Mouse (Mus musculus): Measurements from ENCODE around the gene Brd1. TPM values are rescaled to one million over a fixed set of nuclear protein-coding genes. Genes with fewer than 3 reads are reported as not detected.

Gene Brd1
- polyA plus RNA-seq, 1 experiment from 2014 or later = 29.0 TPM

GRCm38 (mm10) chr15:88704284-88704683 is 29.7 kb downstream of the Brd1 start:
- ATAC-seq (replicated peaks; ENCODE audit: low FRiP score) (no peak), DNase-seq (ENCODE audit: low spot score) (no peak)
- Histone ChIP-seq H3K9ac (ENCODE audit: low read length) (no peak overlapping the region), H3K27ac (ENCODE audit: low read depth, low read length) (no peak overlapping the region), H3K4me2 (ENCODE audit: low read depth, low read length, severe bottlenecking) (no peak overlapping the region), H3K9me3 (ENCODE audit: control insufficient read depth, low read length) (no peaks in the 10 kb centered on the region), H3K4me1 (replicated peaks; ENCODE audit: control insufficient read depth, insufficient read depth, low read length) (no peaks in the 10 kb centered on the region), H3K4me3 (ENCODE audit: low read depth, low read length) (no peak overlapping the region), H3K36me3 (ENCODE audit: control insufficient read depth, insufficient read depth, low read length) (peaks cover 18% of the 10 kb centered on the region), H3K27me3 (ENCODE audit: control insufficient read depth, insufficient read depth, low read length) (no peaks in the 10 kb centered on the region)
- WGBS = 77% methylated on average over 1 of the region's 1 CpGs

GRCm38 (mm10) chr15:88702501-88702900 is 31.5 kb downstream of the Brd1 start:
- Histone ChIP-seq H3K27ac (ENCODE audit: low read depth, low read length) (no peak overlapping the region), H3K4me1 (replicated peaks; ENCODE audit: control insufficient read depth, insufficient read depth, low read length) (no peaks in the 10 kb centered on the region), H3K9me3 (ENCODE audit: control insufficient read depth, low read length) (no peaks in the 10 kb centered on the region), H3K27me3 (ENCODE audit: control insufficient read depth, insufficient read depth, low read length) (no peaks in the 10 kb centered on the region), H3K4me2 (ENCODE audit: low read depth, low read length, severe bottlenecking) (no peak overlapping the region), H3K36me3 (ENCODE audit: control insufficient read depth, insufficient read depth, low read length) (peaks cover 18% of the 10 kb centered on the region), H3K4me3 (ENCODE audit: low read depth, low read length) (no peak overlapping the region), H3K9ac (ENCODE audit: low read length) (no peak overlapping the region)
- no peak for ATAC-seq (replicated peaks; ENCODE audit: low FRiP score)
- 59% methylated on average over 3 of the region's 3 CpGs for WGBS
- no peak for DNase-seq (ENCODE audit: low spot score)

- no peak overlapping the region for H3K9ac ChIP-seq (ENCODE audit: low read length)
- H3K9me3 ChIP-seq (ENCODE audit: control insufficient read depth, low read length) = no peaks in the 10 kb centered on the region
- H3K36me3 ChIP-seq (ENCODE audit: control insufficient read depth, insufficient read depth, low read length) = peaks cover 21% of the 10 kb centered on the region
- no peak for DNase-seq (ENCODE audit: low spot score)
- no peak for ATAC-seq (replicated peaks; ENCODE audit: low FRiP score)
- H3K27me3 ChIP-seq (ENCODE audit: control insufficient read depth, insufficient read depth, low read length) = no peaks in the 10 kb centered on the region
- H3K4me3 ChIP-seq (ENCODE audit: low read depth, low read length) = no peak overlapping the region
- no peak overlapping the region for H3K27ac ChIP-seq (ENCODE audit: low read depth, low read length)
- WGBS = 97% methylated on average over 18 of the region's 18 CpGs
- H3K4me2 ChIP-seq (ENCODE audit: low read depth, low read length, severe bottlenecking) = no peak overlapping the region
- H3K4me1 ChIP-seq (replicated peaks; ENCODE audit: control insufficient read depth, insufficient read depth, low read length) = no peaks in the 10 kb centered on the region
Measured at GRCm38 (mm10) chr15:88700759-88701158, 33.3 kb downstream of the Brd1 start.

GRCm38 (mm10) chr15:88699508-88699907 is 34.5 kb downstream of the Brd1 start:
- 94% methylated on average over 5 of the region's 5 CpGs for WGBS
- H3K27ac ChIP-seq (ENCODE audit: low read depth, low read length) = no peak overlapping the region
- ATAC-seq (replicated peaks; ENCODE audit: low FRiP score) (no peak), DNase-seq (ENCODE audit: low spot score) (no peak)
- no peak overlapping the region for H3K4me3 ChIP-seq (ENCODE audit: low read depth, low read length)
- H3K4me2 ChIP-seq (ENCODE audit: low read depth, low read length, severe bottlenecking) = no peak overlapping the region
- H3K9me3 ChIP-seq (ENCODE audit: control insufficient read depth, low read length) = no peaks in the 10 kb centered on the region
- no peaks in the 10 kb centered on the region for H3K27me3 ChIP-seq (ENCODE audit: control insufficient read depth, insufficient read depth, low read length)
- no peak overlapping the region for H3K9ac ChIP-seq (ENCODE audit: low read length)
- no peaks in the 10 kb centered on the region for H3K4me1 ChIP-seq (replicated peaks; ENCODE audit: control insufficient read depth, insufficient read depth, low read length)
- H3K36me3 ChIP-seq (ENCODE audit: control insufficient read depth, insufficient read depth, low read length) = peaks cover 25% of the 10 kb centered on the region

GRCm38 (mm10) chr15:88697586-88697985 is 36.4 kb downstream of the Brd1 start:
- Histone ChIP-seq H3K9me3 (ENCODE audit: control insufficient read depth, low read length) (no peaks in the 10 kb centered on the region), H3K27me3 (ENCODE audit: control insufficient read depth, insufficient read depth, low read length) (no peaks in the 10 kb centered on the region), H3K4me2 (ENCODE audit: low read depth, low read length, severe bottlenecking) (no peak overlapping the region), H3K4me1 (replicated peaks; ENCODE audit: control insufficient read depth, insufficient read depth, low read length) (no peaks in the 10 kb centered on the region), H3K4me3 (ENCODE audit: low read depth, low read length) (no peak overlapping the region), H3K9ac (ENCODE audit: low read length) (no peak overlapping the region), H3K36me3 (ENCODE audit: control insufficient read depth, insufficient read depth, low read length) (peaks cover 18% of the 10 kb centered on the region; the same call in 1 of the 2 replicates), H3K27ac (ENCODE audit: low read depth, low read length) (no peak overlapping the region)
- 94% methylated on average over 5 of the region's 5 CpGs for WGBS
- DNase-seq (ENCODE audit: low spot score) (no peak), ATAC-seq (replicated peaks; ENCODE audit: low FRiP score) (no peak)

GRCm38 (mm10) chr15:88696055-88696454 is 38.0 kb downstream of the Brd1 start:
- DNase-seq (ENCODE audit: low spot score) = no peak
- Histone ChIP-seq H3K36me3 (ENCODE audit: control insufficient read depth, insufficient read depth, low read length) (peaks cover 20% of the 10 kb centered on the region; the same call in 1 of the 2 replicates), H3K4me1 (replicated peaks; ENCODE audit: control insufficient read depth, insufficient read depth, low read length) (no peaks in the 10 kb centered on the region), H3K27me3 (ENCODE audit: control insufficient read depth, insufficient read depth, low read length) (no peaks in the 10 kb centered on the region), H3K4me3 (ENCODE audit: low read depth, low read length) (no peak overlapping the region), H3K9me3 (ENCODE audit: control insufficient read depth, low read length) (no peaks in the 10 kb centered on the region), H3K27ac (ENCODE audit: low read depth, low read length) (no peak overlapping the region), H3K9ac (ENCODE audit: low read length) (no peak overlapping the region), H3K4me2 (ENCODE audit: low read depth, low read length, severe bottlenecking) (no peak overlapping the region)
- no peak for ATAC-seq (replicated peaks; ENCODE audit: low FRiP score)
- WGBS = 96% methylated on average over 7 of the region's 7 CpGs

GRCm38 (mm10) chr15:88694033-88694432 is 40.0 kb downstream of the Brd1 start:
- Histone ChIP-seq H3K9me3 (ENCODE audit: control insufficient read depth, low read length) (no peaks in the 10 kb centered on the region), H3K9ac (ENCODE audit: low read length) (no peak overlapping the region), H3K27me3 (ENCODE audit: control insufficient read depth, insufficient read depth, low read length) (no peaks in the 10 kb centered on the region), H3K4me1 (replicated peaks; ENCODE audit: control insufficient read depth, insufficient read depth, low read length) (no peaks in the 10 kb centered on the region), H3K27ac (ENCODE audit: low read depth, low read length) (no peak overlapping the region), H3K36me3 (ENCODE audit: control insufficient read depth, insufficient read depth, low read length) (peaks cover 28% of the 10 kb centered on the region; the same call in 1 of the 2 replicates), H3K4me3 (ENCODE audit: low read depth, low read length) (no peak overlapping the region), H3K4me2 (ENCODE audit: low read depth, low read length, severe bottlenecking) (no peak overlapping the region)
- DNase-seq (ENCODE audit: low spot score) (no peak), ATAC-seq (replicated peaks; ENCODE audit: low FRiP score) (no peak)
- 89% methylated on average over 5 of the region's 5 CpGs for WGBS

- ATAC-seq (replicated peaks; ENCODE audit: low FRiP score) (no peak), DNase-seq (ENCODE audit: low spot score) (no peak)
- H3K4me2 ChIP-seq (ENCODE audit: low read depth, low read length, severe bottlenecking) = no peak overlapping the region
- no peak overlapping the region for H3K9ac ChIP-seq (ENCODE audit: low read length)
- 91% methylated on average over 9 of the region's 9 CpGs for WGBS
- no peaks in the 10 kb centered on the region for H3K9me3 ChIP-seq (ENCODE audit: control insufficient read depth, low read length)
- H3K36me3 ChIP-seq (ENCODE audit: control insufficient read depth, insufficient read depth, low read length) = peaks cover 31% of the 10 kb centered on the region; the same call in 1 of the 2 replicates
- H3K27me3 ChIP-seq (ENCODE audit: control insufficient read depth, insufficient read depth, low read length) = no peaks in the 10 kb centered on the region
- no peak overlapping the region for H3K4me3 ChIP-seq (ENCODE audit: low read depth, low read length)
- no peaks in the 10 kb centered on the region for H3K4me1 ChIP-seq (replicated peaks; ENCODE audit: control insufficient read depth, insufficient read depth, low read length)
- H3K27ac ChIP-seq (ENCODE audit: low read depth, low read length) = no peak overlapping the region
Measured at GRCm38 (mm10) chr15:88692720-88693119, 41.3 kb downstream of the Brd1 start.

GRCm38 (mm10) chr15:88691129-88691528 is 42.9 kb downstream of the Brd1 start:
- Histone ChIP-seq H3K9me3 (ENCODE audit: control insufficient read depth, low read length) (no peaks in the 10 kb centered on the region), H3K4me2 (ENCODE audit: low read depth, low read length, severe bottlenecking) (no peak overlapping the region), H3K36me3 (ENCODE audit: control insufficient read depth, insufficient read depth, low read length) (peaks cover 34% of the 10 kb centered on the region), H3K27me3 (ENCODE audit: control insufficient read depth, insufficient read depth, low read length) (no peaks in the 10 kb centered on the region), H3K4me3 (ENCODE audit: low read depth, low read length) (no peak overlapping the region), H3K27ac (ENCODE audit: low read depth, low read length) (no peak overlapping the region), H3K4me1 (replicated peaks; ENCODE audit: control insufficient read depth, insufficient read depth, low read length) (no peaks in the 10 kb centered on the region), H3K9ac (ENCODE audit: low read length) (no peak overlapping the region)
- 97% methylated on average over 12 of the region's 12 CpGs for WGBS
- DNase-seq (ENCODE audit: low spot score) (no peak), ATAC-seq (replicated peaks; ENCODE audit: low FRiP score) (no peak)
